Mouse (Mus musculus) spleen, postnatal 14 days (tissue): Measurements from ENCODE around the gene Trpm5.

Experiments used
- DNase-seq, 2 experiments: peaks; one replicate each; pipeline ENCODE4 v3.0.0; 2021 to 2022; ENCODE audit warnings: low spot score in 2 of 2

Trpm5 gene

GRCm38 (mm10) chr7:143040561-143040960, 53.9 kb downstream of the Trpm5 start:
- no peak for DNase-seq

- no peak for DNase-seq
Observed at GRCm38 (mm10) chr7:143038174-143038931, 56.1 kb downstream of the Trpm5 start.

- no peak for DNase-seq
Observed at GRCm38 (mm10) chr7:143037306-143037705, 57.1 kb downstream of the Trpm5 start.

DNA sequence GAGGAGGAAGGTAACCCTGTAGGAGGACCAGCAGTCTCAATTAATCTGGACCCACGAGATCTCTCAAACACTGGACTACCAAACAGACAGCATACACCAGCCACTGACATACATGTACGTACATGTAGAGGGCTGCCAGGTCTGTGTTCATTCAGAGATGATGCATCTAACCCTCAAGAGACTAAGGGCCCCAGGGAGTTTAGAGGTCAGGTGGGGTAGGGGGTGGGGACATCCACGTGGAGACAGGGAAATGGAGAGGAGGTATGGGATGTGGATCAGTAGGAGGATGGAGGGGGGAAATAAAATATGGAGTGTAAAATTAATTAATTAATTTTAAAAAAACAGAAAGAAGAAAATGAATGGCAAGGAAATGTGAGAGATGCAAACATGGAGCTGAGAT, 57.7 kb downstream of the Trpm5 start:
- no peak for DNase-seq

DNA sequence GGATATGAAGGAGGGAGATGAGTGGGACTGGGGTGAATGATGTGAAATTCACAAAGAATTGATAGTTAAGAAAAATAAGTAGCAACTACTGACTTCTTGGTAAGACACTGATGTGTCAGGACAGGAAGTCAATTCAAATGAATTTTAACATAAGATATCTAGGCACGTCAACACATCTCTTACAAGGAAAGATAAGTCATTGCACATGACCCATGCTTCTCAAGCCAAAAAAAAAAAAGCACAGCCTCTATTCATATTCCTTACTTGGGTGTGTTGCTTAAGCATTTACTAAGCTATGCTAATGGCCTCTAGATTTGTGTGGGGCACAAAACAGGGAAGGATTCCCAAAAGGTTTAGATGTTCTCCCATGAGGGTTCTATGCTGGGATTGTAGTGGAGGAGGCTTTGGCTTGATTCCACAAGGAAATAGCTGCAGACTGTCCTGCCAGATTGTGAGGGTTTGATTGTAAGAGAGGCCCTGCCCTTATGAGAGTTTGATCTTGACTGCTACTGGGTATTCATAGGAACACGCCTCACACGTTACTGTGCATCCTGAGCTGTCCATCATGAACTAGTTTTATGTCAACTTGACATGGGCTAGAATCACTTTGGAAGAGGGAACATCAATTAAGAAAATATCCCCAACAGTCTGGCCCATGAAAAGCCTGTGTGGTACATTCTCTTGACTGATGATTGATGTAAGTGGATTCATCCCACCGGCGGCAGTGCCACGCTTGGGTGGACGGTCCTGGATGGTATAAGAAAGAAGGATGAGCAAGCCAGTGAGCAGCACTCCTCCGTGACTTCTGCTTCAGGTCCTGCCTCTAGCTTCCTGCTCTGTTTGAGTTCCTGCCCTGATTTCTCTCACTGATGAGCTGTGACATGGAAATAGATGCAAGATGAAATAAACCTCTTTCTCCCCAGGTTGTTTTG, 59.7 kb downstream of the Trpm5 start:
- no peak for DNase-seq

DNA sequence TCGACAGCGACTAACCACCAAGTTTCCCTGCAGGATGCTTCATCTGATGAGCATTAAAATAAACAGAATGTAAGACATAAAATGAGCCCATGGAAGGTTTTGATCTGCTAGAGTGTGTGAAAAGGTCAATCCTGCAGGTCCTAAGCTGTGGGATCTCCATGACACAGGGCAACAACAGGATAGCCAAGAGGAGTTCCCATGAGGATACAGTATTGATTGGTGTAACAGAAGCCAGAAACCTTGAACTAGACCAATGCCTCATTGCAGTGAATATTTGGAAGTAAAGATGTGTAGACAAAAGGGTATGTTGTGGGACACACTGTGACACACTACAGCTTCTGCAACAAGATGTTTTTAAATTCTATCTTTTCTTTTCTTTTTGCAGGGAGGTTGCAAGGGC, 60.3 kb downstream of the Trpm5 start:
- no peak for DNase-seq

GRCm38 (mm10) chr7:143033581-143033980, 60.9 kb downstream of the Trpm5 start:
- no peak for DNase-seq

GRCm38 (mm10) chr7:143031816-143032215, 62.6 kb downstream of the Trpm5 start:
- DNase-seq, result no peak

DNA sequence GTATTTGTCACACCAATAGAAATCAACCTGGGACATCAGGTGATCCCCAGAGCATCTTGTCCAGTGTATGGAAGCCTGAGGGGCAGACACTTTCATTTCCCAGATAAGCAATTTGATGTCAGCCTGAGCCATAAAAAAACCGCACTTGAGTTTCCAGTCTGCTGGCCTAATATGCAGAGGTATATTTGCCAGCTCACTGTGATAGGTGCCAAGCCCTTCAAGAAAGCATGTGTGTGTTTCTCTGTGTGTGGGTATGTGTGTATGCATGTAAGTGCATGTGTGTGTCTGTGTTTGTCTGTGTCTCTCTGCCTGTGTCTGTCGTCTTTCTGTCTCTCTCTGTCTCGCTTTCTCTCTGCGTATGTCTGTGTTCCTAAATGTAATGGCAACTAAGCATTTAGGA, 67.2 kb downstream of the Trpm5 start:
- no peak for DNase-seq

GRCm38 (mm10) chr7:143025496-143025895, 68.9 kb downstream of the Trpm5 start:
- DNase-seq, result no peak

GRCm38 (mm10) chr7:143024293-143024692, 70.1 kb downstream of the Trpm5 start:
- no peak for DNase-seq

DNA sequence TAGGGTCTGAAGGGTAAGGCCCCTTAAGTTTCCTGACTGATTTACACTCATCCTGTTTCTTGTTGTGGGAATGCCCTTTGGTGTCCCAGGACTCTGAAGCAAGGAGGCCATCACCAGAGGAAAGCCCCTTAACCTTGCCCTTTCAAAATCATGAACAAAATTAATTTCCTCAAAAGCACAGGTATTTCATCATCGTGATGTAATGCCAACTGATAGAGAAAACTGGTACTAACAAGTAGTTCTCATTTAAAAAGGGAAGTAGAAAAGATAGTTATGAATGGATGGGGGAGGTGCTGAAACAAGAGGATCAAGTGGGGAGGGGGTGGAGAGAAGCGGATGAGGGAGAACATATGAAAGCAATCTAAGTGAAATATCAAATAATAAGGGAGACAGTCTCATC, 70.9 kb downstream of the Trpm5 start:
- no peak for DNase-seq

DNA sequence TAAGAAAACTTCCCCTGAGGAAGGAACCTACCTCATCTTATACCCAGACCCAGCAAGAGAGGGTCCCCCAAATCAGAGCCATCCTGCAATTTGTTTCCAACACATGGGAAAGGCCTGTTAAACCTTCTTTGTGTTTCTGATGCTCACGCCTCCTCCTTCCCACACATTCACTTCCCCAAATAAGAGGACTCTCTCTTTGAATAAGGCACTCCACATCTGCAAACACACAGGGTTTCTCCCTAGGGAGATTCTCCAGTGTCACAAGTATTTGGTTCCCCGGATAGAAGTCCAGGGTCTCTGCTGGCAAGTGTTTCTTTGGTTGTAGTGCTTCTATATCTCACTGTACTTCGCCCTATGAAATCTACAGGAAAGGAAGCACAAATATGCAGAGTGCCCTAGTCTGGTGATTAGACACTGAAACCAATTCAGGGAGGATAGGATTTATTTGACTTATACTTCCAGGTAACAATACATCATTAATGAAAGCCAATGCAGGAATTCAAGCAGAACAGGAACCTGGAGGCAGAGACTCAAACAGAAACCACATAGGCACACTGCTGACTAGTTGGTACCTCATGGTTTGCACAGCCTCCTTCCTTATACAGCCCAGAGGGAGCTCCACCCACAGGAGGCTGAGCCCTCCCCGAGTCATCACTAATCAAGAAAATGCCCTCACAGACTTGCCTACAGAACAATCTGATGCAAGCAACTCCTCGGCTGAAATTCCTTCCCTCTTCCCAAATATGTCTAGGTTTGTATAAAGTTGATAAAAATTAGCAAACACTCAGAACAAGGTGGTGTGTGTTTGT, 72.9 kb downstream of the Trpm5 start:
- DNase-seq, result no peak

DNA sequence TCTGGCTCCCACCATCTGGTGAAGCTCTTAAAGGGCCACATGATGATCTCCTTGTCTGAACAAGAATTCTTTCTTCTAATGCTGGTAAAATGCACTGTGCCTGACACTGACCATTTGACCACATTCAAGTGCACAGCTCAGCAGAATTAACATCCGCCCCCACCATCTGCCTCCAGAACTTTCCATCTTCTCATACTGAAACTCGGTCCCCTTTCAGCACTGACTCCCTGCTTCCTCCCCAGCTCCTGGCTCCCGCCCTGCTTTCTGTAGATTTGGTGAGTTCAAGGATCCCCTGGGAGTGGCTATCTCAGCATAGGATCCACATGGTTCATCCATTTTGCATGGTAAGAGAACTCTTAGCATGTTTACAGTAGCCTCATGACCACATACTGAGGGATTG, 73.7 kb downstream of the Trpm5 start:
- no peak for DNase-seq

GRCm38 (mm10) chr7:143020040-143020439, 74.4 kb downstream of the Trpm5 start:
- no peak for DNase-seq
